Mouse (Mus musculus): ENCODE measurements at regions not wholly inside any gene's neighbourhood (a gene's known extent, or its start where the extent isn't known, plus 50 kb on each side); places are given as distances from the start of the nearest gene placed in this dataset.
"Not testable (repeated sequence)": the region's sequence is repeated elsewhere in the genome, so short reads cannot be mapped to it uniquely, and the experiment has no call there.

DNA sequence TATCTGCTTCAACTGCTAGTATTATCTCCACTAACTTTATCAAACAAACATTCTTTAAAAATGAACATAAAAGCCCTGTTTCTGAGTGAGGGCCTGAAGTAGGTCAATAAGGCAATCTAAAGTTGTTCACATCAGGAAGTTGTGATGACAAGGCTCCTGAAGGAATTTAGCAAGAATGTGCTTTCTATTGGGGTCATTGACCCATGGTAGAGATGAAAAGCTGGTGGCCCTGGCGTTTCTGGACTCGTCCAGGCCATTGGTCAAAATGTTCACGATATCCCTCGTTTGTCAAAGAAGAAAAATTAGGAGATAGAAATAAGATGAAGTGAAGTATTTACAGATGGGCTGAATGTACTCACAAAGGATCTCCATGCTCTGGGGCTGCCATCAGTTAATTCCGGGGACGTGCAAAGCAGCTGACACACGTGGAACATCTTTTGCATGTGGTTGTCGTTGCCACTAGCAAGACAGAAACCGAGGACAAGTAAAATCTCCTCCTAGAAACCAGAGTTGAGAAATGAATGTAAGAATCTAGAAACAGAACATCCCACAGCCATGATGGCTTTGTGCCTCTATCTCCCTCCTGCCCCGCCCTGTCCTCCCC, 134.1 kb downstream of the Snx18 start:
- peak in 1 of 2 experiments; percentile 22 for DNase-seq

DNA sequence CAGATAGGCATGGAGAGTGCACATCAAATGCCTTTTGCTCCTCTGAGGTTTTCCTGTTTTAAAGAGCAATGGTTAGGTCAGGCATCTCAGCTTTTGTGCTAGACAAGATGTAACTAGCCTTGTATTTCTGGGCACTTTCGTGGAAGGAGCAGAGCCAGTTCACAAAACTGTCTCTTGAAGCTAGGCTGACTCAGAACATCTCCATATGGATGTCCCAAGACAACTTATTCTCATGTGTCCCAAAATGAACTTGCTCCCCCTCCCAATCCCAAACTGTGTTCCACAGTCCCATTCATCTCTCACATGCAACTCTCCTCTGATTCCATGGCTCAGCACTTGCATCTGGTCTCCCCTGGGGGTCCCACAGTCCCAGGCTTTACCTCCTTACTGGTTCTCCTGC, 135.5 kb downstream of the Snx18 start:
- DNase-seq = no peak

DNA sequence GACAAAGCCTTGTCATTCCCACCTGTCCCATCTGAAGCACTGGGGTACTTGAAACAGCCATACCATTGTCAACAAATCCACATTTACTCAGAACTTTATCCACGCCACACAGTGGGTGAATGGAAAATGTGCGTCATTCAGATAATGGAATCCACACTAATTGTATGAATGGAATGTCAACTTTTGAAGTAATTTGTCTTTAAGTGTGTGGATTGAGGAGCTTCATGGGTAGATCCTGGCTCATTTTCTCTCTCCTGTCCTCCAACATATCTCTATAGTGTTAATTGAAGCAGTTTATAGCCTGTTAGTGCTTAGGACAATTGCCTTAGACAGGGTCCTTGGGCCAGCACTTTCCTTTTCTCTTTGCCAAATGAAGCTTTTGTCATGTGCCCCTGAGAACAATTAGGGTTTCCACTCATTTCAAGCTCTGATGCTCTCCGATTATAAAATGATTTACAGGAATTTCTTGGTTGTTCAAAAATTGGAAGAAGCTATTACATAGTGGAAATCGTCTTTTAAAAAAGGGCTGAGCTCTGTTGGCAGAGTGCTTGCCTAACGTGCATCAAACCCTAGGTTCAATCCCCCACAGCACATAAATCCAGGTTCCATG, 140.4 kb downstream of the Snx18 start:
- DNase-seq = no peak

DNA sequence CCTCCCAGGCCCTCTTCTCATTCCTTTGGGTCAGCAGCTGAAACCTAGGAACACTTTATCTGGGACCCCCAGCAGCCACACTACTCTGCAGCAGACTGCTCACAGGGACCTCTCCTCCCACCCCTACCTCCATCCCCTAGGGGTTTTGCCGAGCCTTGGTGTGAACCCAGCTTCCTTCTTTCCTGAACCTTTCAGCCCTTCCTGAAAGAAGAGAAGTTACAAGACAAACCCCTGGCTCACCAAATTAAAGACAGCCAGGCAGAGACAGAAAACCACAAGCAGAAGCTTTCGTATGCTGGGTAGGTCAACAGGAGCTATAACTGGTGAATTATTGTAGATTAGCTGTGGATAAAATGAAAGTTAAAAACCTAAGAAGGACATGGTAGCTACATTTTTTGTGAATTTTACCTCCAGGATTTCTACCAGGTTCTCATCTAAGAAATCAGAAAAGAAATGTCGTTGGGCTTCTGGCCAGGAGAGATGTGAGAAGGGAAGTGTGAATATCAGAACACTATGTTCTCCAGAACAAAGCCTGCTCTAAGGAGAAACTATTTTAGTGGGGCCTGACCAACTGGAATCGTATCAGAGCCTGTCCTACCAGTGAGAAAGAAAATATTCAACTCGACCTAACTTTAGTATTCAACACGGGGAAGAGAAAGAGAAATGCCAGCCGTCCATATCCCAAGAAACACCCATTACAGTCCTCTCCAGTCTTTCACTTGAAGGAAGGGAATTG, 147.4 kb downstream of the Snx18 start:
- DNase-seq = no peak

- no peak for DNase-seq
These were observed 153.9 kb downstream of the Snx18 start for GRCm38 (mm10) chr13:113464190-113465064.

DNA sequence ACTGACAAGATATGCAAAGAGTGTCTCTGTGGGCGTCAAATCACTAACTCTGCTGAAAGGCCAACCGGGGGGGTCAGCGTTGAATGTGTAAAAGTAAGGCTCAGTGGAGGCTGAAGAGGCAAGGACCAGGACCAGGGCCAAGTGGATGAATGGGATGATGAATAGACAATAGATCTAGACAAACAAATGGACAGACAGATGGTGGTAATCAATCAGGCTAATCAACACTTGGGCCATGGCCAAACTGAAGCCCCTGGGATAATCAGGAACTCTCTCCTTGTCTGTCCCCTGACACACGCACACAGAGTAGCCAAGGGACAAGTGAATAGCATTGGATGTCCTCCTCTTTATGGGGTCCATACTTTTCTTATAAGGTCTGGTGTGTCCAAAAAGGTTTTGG, 154.9 kb downstream of the Snx18 start:
- no peak for DNase-seq

GRCm38 (mm10) chr13:113454490-113455295, 161.7 kb downstream of the BC067074 start:
- DNase-seq = no peak

DNA sequence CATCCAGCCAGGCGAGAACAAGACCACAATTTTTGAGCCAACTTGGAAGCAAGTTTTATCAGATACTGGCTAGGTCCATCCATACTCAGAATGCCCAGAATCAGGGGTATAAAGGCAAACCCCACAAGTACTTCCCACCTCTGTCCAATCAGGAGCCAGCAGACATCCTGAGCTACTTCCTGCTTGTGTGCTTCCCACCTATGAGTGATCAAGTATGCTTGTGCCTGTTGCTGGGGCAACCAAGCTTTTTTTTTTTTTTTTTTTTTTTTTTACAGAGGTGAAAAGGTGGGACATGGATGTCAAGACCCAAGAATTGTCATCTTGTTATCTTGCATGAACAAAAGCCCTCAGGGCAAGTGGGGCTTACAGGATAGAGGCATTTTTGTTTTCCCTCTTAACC, 155.4 kb downstream of the BC067074 start:
- DNase-seq = no peak

DNA sequence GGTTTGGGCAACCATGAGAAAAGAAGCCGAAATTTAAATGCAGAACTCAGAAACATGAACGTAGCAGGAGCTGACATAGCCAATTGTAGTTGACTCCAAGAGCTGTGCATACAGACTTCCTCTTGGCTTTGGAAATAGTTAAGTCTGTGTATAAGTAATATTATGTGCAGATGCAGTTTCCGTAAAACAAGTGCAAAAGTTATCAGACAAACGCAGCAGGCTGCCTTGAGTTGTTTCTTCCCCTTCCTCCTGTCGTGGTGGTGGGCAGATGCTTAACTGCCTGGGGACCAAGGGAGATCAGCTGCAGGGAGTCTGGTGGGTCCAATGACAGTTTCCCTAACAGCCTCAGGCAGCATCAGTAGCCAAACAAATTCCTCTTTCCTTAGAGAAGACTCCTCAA, 153.3 kb downstream of the BC067074 start:
- DNase-seq = no peak

DNA sequence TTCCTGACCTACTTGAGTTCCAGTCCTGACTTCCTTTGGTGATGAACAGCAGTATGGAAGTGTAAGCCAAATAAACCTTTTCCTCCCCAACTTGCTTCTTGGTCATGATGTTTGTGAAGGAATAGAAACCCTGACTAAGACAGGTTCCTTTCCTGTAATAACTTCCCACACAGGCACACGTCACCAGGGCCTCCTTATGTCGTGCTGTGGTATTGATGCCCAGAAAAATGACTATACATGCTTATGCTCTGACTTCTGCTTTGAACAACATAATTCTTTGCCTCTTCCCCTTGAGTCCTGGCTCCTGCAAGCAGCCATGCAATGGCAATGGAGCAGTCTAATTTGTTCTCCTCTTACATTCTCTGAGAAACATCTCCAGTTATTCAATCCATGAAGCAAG, 151.5 kb downstream of the BC067074 start:
- DNase-seq = not testable (repeated sequence)

- no peak for DNase-seq
These were observed 150.1 kb downstream of the BC067074 start for GRCm38 (mm10) chr13:113443078-113443477.

- DNase-seq = peak in 1 of 2 experiments; percentile 26
These were observed 149.2 kb downstream of the BC067074 start for GRCm38 (mm10) chr13:113442169-113442568.

GRCm38 (mm10) chr13:113440137-113440536, 147.2 kb downstream of the BC067074 start:
- DNase-seq = no peak

DNA sequence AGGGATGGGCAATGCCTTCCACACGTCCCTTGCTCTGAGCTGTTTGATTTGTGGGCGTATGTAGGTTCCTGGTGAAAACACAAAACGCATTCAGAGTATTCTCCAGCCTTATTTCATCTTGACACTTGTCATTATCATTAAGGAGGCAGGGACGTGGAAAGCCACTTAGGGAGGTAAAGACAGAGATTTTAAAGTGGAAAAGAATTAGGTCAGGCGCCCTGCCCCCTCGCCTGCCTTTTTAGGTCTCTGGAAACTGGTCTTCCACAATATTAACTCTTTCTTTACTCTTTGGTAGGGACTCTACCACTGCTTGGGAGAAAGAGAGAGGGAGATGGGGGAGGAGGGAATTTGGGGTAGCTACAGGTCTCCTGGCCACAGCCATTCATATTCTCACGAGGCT, 146.6 kb downstream of the BC067074 start:
- no peak for DNase-seq

DNA sequence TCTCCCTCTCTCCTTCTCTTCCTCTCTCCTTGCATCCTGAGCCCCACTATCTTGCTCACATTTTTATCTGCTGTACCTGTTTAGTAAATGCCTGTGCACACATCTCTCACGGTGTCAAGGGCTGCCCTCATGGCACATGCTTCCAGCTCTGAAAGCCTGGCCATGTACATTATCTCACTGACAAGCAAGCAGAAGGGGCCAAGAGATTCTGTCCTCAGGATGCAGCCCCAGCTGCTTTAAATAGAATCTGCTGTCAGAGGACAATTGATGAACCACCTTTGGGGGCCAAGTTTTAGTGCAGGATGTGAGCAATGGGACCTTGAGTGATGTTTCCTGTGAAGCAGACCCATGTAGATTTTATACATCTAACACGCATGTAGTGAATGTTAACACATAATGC, 145.9 kb downstream of the BC067074 start:
- peak in 1 of 2 experiments; percentile 25 for DNase-seq

DNA sequence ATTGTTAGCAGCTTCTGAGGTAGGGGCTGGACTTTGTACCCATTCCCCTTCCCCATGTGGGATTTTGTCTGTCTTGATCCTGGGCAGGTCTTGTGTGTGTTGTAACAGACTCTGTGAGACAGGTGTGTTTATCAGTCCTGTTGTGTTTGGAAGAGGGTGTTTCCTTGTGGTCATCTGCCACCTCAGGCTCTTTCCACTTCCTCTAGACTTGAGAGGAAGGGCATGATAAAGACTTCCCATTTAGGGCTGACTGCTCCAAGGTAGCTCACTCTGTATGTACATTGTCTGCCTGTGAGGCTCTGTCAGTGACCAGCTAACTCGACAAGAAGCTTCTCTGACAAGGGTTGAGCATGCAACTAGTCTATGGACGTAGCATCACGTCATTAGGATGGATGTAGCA, 143.3 kb downstream of the BC067074 start:
- DNase-seq = no peak

DNA sequence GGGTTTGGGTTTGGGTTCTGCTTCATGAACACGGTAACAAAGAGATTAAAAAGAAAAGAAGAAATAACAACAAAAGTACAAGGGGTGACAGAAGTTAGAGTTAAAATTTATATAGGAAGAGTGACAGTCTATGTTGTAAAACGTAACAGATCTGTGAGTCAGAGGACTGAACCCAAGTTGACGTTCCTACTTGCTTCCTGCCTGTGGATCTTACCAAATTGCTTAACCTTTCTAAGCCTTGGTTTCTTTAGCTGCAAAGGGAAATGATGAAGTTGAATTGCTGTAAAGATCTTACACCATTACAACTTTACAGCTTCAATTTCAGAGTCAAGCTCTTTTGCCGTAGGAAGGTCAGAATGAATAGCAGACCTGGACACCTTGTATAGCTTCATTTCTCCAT, 142.2 kb downstream of the BC067074 start:
- DNase-seq = no peak

- DNase-seq = no peak
These were observed 140.5 kb downstream of the BC067074 start for GRCm38 (mm10) chr13:113433456-113433855.

DNA sequence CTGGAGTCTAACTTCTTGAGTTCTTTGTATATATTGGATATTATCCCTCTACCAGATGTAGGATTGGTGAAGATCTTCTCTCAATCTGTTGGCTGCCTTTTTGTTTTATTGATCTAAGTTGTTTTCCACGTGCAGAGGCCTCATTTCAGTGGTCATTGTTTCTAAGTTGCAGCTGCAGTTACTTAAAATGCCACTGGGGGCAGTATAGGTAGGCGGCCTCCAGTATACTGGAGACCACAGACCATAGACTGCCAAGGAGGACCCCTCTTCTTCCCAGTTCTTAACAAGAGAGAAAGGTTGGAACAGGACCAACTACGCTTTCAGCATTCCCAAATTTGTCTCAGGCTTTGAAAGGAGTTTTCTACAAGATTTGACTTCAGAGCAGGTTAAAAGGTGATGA, 136.7 kb downstream of the BC067074 start:
- DNase-seq = peak in 1 of 2 experiments; percentile 18

Data from kidney, postnatal 4 days (tissue).